Mouse (Mus musculus): Measurements from ENCODE around the gene Hspg2. TPM values are rescaled to one million over a fixed set of nuclear protein-coding genes. Genes with fewer than 3 reads are reported as not detected.

Hspg2 gene
- polyA plus RNA-seq, 1 experiment: 34.7 TPM

- H3K27ac ChIP-seq (ENCODE audit: insufficient read depth, low read depth, low read length): no peak overlapping the region
Observed at GRCm38 (mm10) chr4:137443625-137444024, 24.9 kb upstream of the Hspg2 start.

GRCm38 (mm10) chr4:137445881-137446280 lies 22.7 kb upstream of the Hspg2 start:
- H3K27me3 ChIP-seq (replicated peaks; ENCODE audit: control insufficient read depth, insufficient read depth, low read length): no peaks in the 10 kb centered on the region
- no peaks in the 10 kb centered on the region for H3K36me3 ChIP-seq (ENCODE audit: control insufficient read depth, insufficient read depth, low read length)
- H3K4me3 ChIP-seq (ENCODE audit: insufficient read depth, low read depth, low read length): no peak overlapping the region
- WGBS: 89% methylated on average over 4 of the region's 4 CpGs
- no peak for DNase-seq
- no peak overlapping the region for H3K27ac ChIP-seq (ENCODE audit: insufficient read depth, low read depth, low read length)
- TF ChIP-seq CTCF (conservative IDR thresholded peaks at IDR 0.05; ENCODE audit: insufficient read depth, insufficient read length, low read depth, low read length) (no peak), POLR2A (IDR thresholded peaks at IDR 0.05; ENCODE audit: low read depth, low read length) (no peak)
- peaks cover 3% of the 10 kb centered on the region; the same call in 1 of the 2 replicates for H3K4me1 ChIP-seq (ENCODE audit: control insufficient read depth, insufficient read depth, low read length)

More at GRCm38 (mm10) chr4:137443625-137444024, 24.9 kb upstream of the Hspg2 start:
- Histone ChIP-seq H3K36me3 (ENCODE audit: control insufficient read depth, insufficient read depth, low read length) (no peaks in the 10 kb centered on the region), H3K4me1 (ENCODE audit: control insufficient read depth, insufficient read depth, low read length) (peaks cover 3% of the 10 kb centered on the region; the same call in 1 of the 2 replicates), H3K27me3 (replicated peaks; ENCODE audit: control insufficient read depth, insufficient read depth, low read length) (no peaks in the 10 kb centered on the region), H3K4me3 (ENCODE audit: insufficient read depth, low read depth, low read length) (no peak overlapping the region)
- TF ChIP-seq POLR2A (IDR thresholded peaks at IDR 0.05; ENCODE audit: low read depth, low read length): no peak
- TF ChIP-seq CTCF (conservative IDR thresholded peaks at IDR 0.05; ENCODE audit: insufficient read depth, insufficient read length, low read depth, low read length): peak; percentile 81
- 31% methylated on average over 5 of the region's 5 CpGs for WGBS
- peak; percentile 73 for DNase-seq

- H3K4me3 ChIP-seq (ENCODE audit: insufficient read depth, low read depth, low read length): no peak overlapping the region
- H3K36me3 ChIP-seq (ENCODE audit: control insufficient read depth, insufficient read depth, low read length): no peaks in the 10 kb centered on the region
- no peaks in the 10 kb centered on the region for H3K27me3 ChIP-seq (replicated peaks; ENCODE audit: control insufficient read depth, insufficient read depth, low read length)
- 51% methylated on average over 7 of the region's 7 CpGs for WGBS
- TF ChIP-seq CTCF (conservative IDR thresholded peaks at IDR 0.05; ENCODE audit: insufficient read depth, insufficient read length, low read depth, low read length) (no peak), POLR2A (IDR thresholded peaks at IDR 0.05; ENCODE audit: low read depth, low read length) (no peak)
- peaks cover 3% of the 10 kb centered on the region; the same call in 1 of the 2 replicates for H3K4me1 ChIP-seq (ENCODE audit: control insufficient read depth, insufficient read depth, low read length)
- peak; percentile 48 for DNase-seq
- no peak overlapping the region for H3K27ac ChIP-seq (ENCODE audit: insufficient read depth, low read depth, low read length)
Observed at GRCm38 (mm10) chr4:137447363-137448196, 21.0 kb upstream of the Hspg2 start.

- peak; percentile 35 for DNase-seq
- peaks cover 3% of the 10 kb centered on the region; the same call in 1 of the 2 replicates for H3K4me1 ChIP-seq (ENCODE audit: control insufficient read depth, insufficient read depth, low read length)
- TF ChIP-seq CTCF (conservative IDR thresholded peaks at IDR 0.05; ENCODE audit: insufficient read depth, insufficient read length, low read depth, low read length) (no peak), POLR2A (IDR thresholded peaks at IDR 0.05; ENCODE audit: low read depth, low read length) (no peak)
- WGBS: 13% methylated on average over 6 of the region's 6 CpGs
- H3K27ac ChIP-seq (ENCODE audit: insufficient read depth, low read depth, low read length): no peak overlapping the region
- H3K36me3 ChIP-seq (ENCODE audit: control insufficient read depth, insufficient read depth, low read length): no peaks in the 10 kb centered on the region
- no peaks in the 10 kb centered on the region for H3K27me3 ChIP-seq (replicated peaks; ENCODE audit: control insufficient read depth, insufficient read depth, low read length)
- H3K4me3 ChIP-seq (ENCODE audit: insufficient read depth, low read depth, low read length): no peak overlapping the region
Observed at GRCm38 (mm10) chr4:137448197-137448596, 20.4 kb upstream of the Hspg2 start.

GRCm38 (mm10) chr4:137448641-137449040 lies 19.9 kb upstream of the Hspg2 start:
- TF ChIP-seq CTCF (conservative IDR thresholded peaks at IDR 0.05; ENCODE audit: insufficient read depth, insufficient read length, low read depth, low read length) (no peak), POLR2A (IDR thresholded peaks at IDR 0.05; ENCODE audit: low read depth, low read length) (no peak)
- H3K27ac ChIP-seq (ENCODE audit: insufficient read depth, low read depth, low read length): no peak overlapping the region
- no peak for DNase-seq
- H3K27me3 ChIP-seq (replicated peaks; ENCODE audit: control insufficient read depth, insufficient read depth, low read length): no peaks in the 10 kb centered on the region
- WGBS: 44% methylated on average over 2 of the region's 2 CpGs
- no peak overlapping the region for H3K4me3 ChIP-seq (ENCODE audit: insufficient read depth, low read depth, low read length)
- H3K4me1 ChIP-seq (ENCODE audit: control insufficient read depth, insufficient read depth, low read length): peaks cover 3% of the 10 kb centered on the region; the same call in 1 of the 2 replicates
- H3K36me3 ChIP-seq (ENCODE audit: control insufficient read depth, insufficient read depth, low read length): no peaks in the 10 kb centered on the region

GRCm38 (mm10) chr4:137449132-137449531 lies 19.4 kb upstream of the Hspg2 start:
- no peak for TF ChIP-seq POLR2A (IDR thresholded peaks at IDR 0.05; ENCODE audit: low read depth, low read length)
- no peak for TF ChIP-seq CTCF (conservative IDR thresholded peaks at IDR 0.05; ENCODE audit: insufficient read depth, insufficient read length, low read depth, low read length)
- Histone ChIP-seq H3K4me3 (ENCODE audit: insufficient read depth, low read depth, low read length) (no peak overlapping the region), H3K27me3 (replicated peaks; ENCODE audit: control insufficient read depth, insufficient read depth, low read length) (no peaks in the 10 kb centered on the region), H3K4me1 (ENCODE audit: control insufficient read depth, insufficient read depth, low read length) (peaks cover 3% of the 10 kb centered on the region; the same call in 1 of the 2 replicates), H3K36me3 (ENCODE audit: control insufficient read depth, insufficient read depth, low read length) (no peaks in the 10 kb centered on the region), H3K27ac (ENCODE audit: insufficient read depth, low read depth, low read length) (no peak overlapping the region)
- DNase-seq: no peak
- WGBS: 88% methylated on average over 2 of the region's 2 CpGs

GRCm38 (mm10) chr4:137449715-137450114 lies 18.9 kb upstream of the Hspg2 start:
- H3K27me3 ChIP-seq (replicated peaks; ENCODE audit: control insufficient read depth, insufficient read depth, low read length): no peaks in the 10 kb centered on the region
- H3K4me1 ChIP-seq (ENCODE audit: control insufficient read depth, insufficient read depth, low read length): peaks cover 3% of the 10 kb centered on the region; the same call in 1 of the 2 replicates
- no peak overlapping the region for H3K27ac ChIP-seq (ENCODE audit: insufficient read depth, low read depth, low read length)
- WGBS: 79% methylated on average over 10 of the region's 10 CpGs
- no peaks in the 10 kb centered on the region for H3K36me3 ChIP-seq (ENCODE audit: control insufficient read depth, insufficient read depth, low read length)
- DNase-seq: no peak
- TF ChIP-seq CTCF (conservative IDR thresholded peaks at IDR 0.05; ENCODE audit: insufficient read depth, insufficient read length, low read depth, low read length) (no peak), POLR2A (IDR thresholded peaks at IDR 0.05; ENCODE audit: low read depth, low read length) (no peak)
- H3K4me3 ChIP-seq (ENCODE audit: insufficient read depth, low read depth, low read length): no peak overlapping the region
